Mouse (Mus musculus) embryonic stem cell, embryonic (primary cell): ENCODE results near the gene Cops7b.

Experiments used
- CTCF ChIA-PET, 4 experiments: fragments of 300-600 bp in 2 of 4; fragments of 350-600 bp in 2 of 4; sonication (Branson Sonifier 250); formaldehyde crosslinking; loops; one replicate each; lab custom pipeline; 2022; ENCODE audit warnings: inconsistent platforms in 2 of 4; lab: Charles Lee
- POLR2A ChIA-PET, 4 experiments: fragments of 300-600 bp in 2 of 4; fragments of 350-600 bp in 2 of 4; sonication (Branson Sonifier 250); formaldehyde crosslinking; loops; one replicate each; lab custom pipeline; 2022; ENCODE audit warnings: antibody characterized with exemption in 4 of 4, inconsistent platforms in 1 of 4; lab: Charles Lee

Cops7b gene

DNA sequence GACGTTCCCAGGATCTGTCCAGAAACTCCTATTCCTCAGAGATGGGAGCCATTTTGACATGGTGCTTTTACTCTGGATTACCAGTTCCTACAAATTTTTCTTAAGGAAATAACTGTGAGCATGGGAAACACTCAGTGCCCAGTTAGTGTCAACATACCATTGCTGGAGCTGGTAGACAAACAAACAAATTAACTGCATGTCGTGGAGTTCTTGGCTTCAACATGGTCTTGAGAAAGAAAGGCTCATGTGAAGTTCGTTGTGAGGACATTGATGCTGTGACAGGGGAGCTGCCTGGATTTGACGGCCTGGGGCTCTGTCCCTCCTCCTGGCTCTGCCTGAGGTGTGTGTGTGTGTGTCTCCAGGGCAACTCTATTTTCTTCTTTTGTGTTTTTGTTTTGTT, 47.2 kb downstream of the Cops7b start:
- CTCF ChIA-PET: interaction anchor here in 3 of 4 experiments (0.7 to 1.7 kb wide), 5 partner anchors 12 to 229 kb away, joined by 3 to 6 read pairs (median 3); no protein-coding TSS in a partner anchor

DNA sequence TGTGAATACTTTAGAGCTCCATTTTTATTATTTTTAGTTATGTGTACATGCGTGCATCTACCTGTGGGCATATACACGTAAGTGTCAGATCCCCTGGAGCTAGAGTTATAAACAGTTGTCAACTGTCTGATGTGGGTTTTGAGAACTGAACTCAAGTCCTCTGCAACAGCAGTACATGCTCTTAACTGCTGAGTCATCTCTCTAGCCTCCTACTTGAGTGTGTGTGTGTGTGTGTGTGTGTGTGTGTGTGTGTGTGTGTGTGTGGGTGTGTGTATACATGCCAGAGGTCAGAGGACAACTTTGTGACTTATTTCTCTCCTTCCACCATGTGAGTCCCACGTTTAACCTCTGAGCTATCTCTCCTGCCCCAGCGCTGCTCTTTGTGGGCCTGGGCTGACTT, 47.8 kb downstream of the Cops7b start:
- CTCF ChIA-PET: interaction anchor here in 2 of 4 experiments (1.0 to 1.7 kb wide), 4 partner anchors 12 to 20 kb away, joined by 3 to 6 read pairs (median 4); no protein-coding TSS in a partner anchor
- POLR2A ChIA-PET: interaction anchor here in 2 of 4 experiments (1.0 to 1.8 kb wide), 5 partner anchors 11 to 104 kb away, joined by 3 to 6 read pairs (median 4); partner anchors contain the start of gene Ptma (in 1 of the 2)

More for the DNA sequence above, 47.2 kb downstream of the Cops7b start:
- POLR2A ChIA-PET: interaction anchor here in 3 of 4 experiments (1.0 to 1.8 kb wide), 5 partner anchors 11 to 102 kb away, joined by 3 to 5 read pairs (median 4); no protein-coding TSS in a partner anchor

- POLR2A ChIA-PET: interaction anchor here in 1 of 4 experiments (3.3 kb wide), 1 partner anchor 13 kb away, joined by 32 read pairs; no protein-coding TSS in a partner anchor
- CTCF ChIA-PET: interaction anchor here in 1 of 4 experiments (1.5 to 1.6 kb wide), 2 partner anchors 15 to 19 kb away, joined by 3 to 6 read pairs; no protein-coding TSS in a partner anchor
These were observed 50.2 kb downstream of the Cops7b start for GRCm38 (mm10) chr1:86632732-86633380.

- ChIA-PET POLR2A (interaction anchor here in 1 of 4 experiments (0.7 to 3.3 kb wide), 5 partner anchors 12 to 166 kb away, joined by 3 to 32 read pairs (median 4); no protein-coding TSS in a partner anchor), CTCF (interaction anchor here in 3 of 4 experiments (0.5 to 1.9 kb wide), 5 partner anchors 15 to 400 kb away, joined by 3 to 12 read pairs (median 4); no protein-coding TSS in a partner anchor)
These were observed 50.7 kb downstream of the Cops7b start for GRCm38 (mm10) chr1:86633434-86633833.

GRCm38 (mm10) chr1:86633840-86634750, 51.4 kb downstream of the Cops7b start:
- ChIA-PET CTCF (interaction anchor here in 3 of 4 experiments (0.5 to 1.9 kb wide), 13 partner anchors 16 to 553 kb away, joined by 3 to 12 read pairs (median 4); no protein-coding TSS in a partner anchor), POLR2A (interaction anchor here in 3 of 4 experiments (0.5 to 3.3 kb wide), 23 partner anchors 9 to 462 kb away, joined by 3 to 32 read pairs (median 3); partner anchors contain the start of genes Ncl (in 2 of the 3), Pde6d (in 1 of the 3) and Ptma (in 1 of the 3))

DNA sequence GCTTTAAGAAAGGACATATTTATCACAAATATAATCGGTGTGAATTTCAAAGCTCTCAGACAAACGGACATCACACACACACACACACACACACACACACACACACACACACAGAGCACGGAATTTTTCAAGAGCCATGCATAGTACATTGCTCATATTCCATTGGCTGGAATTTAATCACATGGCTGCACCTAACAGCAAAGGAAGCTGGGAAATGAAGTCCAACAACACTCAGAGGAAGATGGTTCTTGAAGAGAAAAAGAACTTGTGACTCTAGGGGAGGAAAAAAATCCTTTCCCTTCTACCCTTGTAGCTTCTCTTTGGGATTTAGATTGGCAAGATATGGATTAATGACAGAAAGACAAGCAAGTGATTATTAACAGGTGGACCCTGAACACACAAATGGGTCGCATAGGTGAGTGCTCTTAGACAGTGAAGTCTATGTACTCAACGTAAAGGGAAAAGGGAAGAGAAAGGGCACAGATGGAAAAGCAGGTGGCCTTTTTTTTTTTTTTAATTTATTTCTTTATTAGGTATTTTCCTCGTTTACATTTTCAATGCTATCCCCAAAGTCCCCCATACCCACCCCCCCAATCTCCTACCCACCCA, 52.2 kb downstream of the Cops7b start:
- CTCF ChIA-PET: interaction anchor here in 3 of 4 experiments (0.6 to 1.9 kb wide), 10 partner anchors 15 to 390 kb away, joined by 3 to 12 read pairs (median 4); no protein-coding TSS in a partner anchor
- POLR2A ChIA-PET: interaction anchor here in 3 of 4 experiments (0.6 to 3.3 kb wide), 27 partner anchors 9 to 1218 kb away, joined by 3 to 32 read pairs (median 3); partner anchors contain the start of genes Ncl (in 3 of the 3), Dgkd (in 1 of the 3), Pde6d (in 1 of the 3) and Ptma (in 1 of the 3)

- CTCF ChIA-PET: interaction anchor here in 1 of 4 experiments (0.9 kb wide), 1 partner anchor 25 kb away, joined by 3 read pairs; no protein-coding TSS in a partner anchor
- POLR2A ChIA-PET: interaction anchor here in 1 of 4 experiments (4.8 kb wide), 1 partner anchor 9 kb away, joined by 32 read pairs; no protein-coding TSS in a partner anchor
These were observed 60.6 kb downstream of the Cops7b start for GRCm38 (mm10) chr1:86643101-86643809.

GRCm38 (mm10) chr1:86647517-86647916, 64.8 kb downstream of the Cops7b start:
- POLR2A ChIA-PET: interaction anchor here in 3 of 4 experiments (0.6 to 4.8 kb wide), 15 partner anchors 10 to 398 kb away, joined by 3 to 32 read pairs (median 3); partner anchors contain the start of gene Ptma (in 2 of the 3)
- CTCF ChIA-PET: interaction anchor here (0.5 to 1.8 kb wide), 20 partner anchors 17 to 705 kb away, joined by 3 to 7 read pairs (median 4); no protein-coding TSS in a partner anchor

DNA sequence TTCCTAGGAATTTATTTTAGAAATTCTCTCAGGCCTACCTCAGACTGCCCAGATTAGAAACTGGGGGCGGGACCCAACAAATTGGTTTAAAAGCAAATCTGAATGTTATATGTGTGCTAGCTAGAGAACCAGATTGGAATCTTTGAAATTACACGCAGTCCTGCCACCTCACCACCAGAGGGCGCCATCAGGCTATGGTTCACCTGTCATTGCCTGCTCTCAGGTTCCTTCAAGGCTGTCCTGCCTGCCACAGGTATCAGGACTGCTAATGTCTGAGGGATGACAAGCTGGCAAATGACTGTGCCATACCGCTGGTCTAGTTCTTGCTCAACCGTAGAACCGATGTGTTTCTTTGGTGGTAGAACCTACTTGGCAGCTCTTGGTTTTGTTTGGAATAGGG, 67.6 kb downstream of the Cops7b start:
- POLR2A ChIA-PET: interaction anchor here in 3 of 4 experiments (0.6 to 1.5 kb wide), 8 partner anchors 16 to 555 kb away, joined by 3 to 4 read pairs (median 3); partner anchors contain the start of gene Ptma (in 1 of the 3)

DNA sequence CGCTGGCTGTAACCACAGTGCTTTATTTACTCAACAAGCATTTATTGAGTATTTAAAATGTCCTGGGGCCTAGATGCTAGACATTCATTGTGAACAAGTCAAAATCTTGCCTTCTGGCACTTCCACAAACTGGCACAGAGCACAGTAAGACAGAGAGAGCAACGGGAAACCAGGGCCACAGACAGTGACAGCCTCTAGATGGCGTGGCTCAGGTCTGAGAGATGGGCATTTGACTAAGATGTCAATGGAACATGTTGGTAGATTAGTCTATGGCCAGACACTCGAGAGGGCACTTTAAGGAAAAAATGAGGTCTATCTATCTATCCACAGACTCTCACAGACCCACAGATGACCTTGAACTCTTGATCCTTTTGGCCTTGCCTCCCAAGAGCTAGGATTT, 70.0 kb downstream of the Cops7b start:
- POLR2A ChIA-PET: interaction anchor here in 2 of 4 experiments (0.9 to 1.5 kb wide), 3 partner anchors 18 to 70 kb away, joined by 3 read pairs; partner anchors contain the start of genes Cops7b (in 1 of the 2) and Pde6d (in 1 of the 2)
- CTCF ChIA-PET: interaction anchor here in 2 of 4 experiments (0.6 to 1.6 kb wide), 6 partner anchors 9 to 389 kb away, joined by 3 to 8 read pairs (median 4); partner anchors contain the start of gene Nppc (in 1 of the 2)

More for the DNA sequence above, 67.6 kb downstream of the Cops7b start:
- CTCF ChIA-PET: interaction anchor here (0.5 to 2.1 kb wide), 54 partner anchors 10 to 583 kb away, joined by 3 to 24 read pairs (median 4); no protein-coding TSS in a partner anchor

DNA sequence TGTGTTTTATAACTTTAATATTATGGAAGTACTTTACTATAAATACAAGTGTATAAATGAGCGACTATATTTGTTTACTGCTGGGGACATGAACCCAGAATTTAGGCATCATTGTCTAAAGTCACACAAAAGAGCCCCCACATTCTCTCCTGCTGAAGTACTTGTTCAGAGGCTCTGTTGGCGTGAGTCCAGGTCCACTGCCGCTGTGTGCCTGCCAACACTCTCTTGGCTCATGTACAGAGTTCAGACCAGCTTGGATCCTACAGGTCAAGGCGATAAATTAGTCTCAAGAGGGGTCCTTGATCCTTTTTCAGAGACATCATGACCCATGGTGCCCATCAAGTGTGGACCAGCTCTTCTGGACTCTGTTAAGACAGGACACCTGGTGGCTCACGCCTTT, 74.4 kb downstream of the Cops7b start:
- CTCF ChIA-PET: no interaction called here
- POLR2A ChIA-PET: no interaction called here
